Mouse (Mus musculus) spleen, adult 2 months (tissue): ENCODE measurements around the gene Washc1.

ENCODE experiments used
- CTCF ChIP-seq: fragments of 200-500 bp; IDR thresholded peaks from 2 replicates; pipeline ENCODE4 v1.5.1; 2011; ENCODE audit warnings: mild to moderate bottlenecking, inconsistent platforms; ENCODE audit not compliant: insufficient read depth, insufficient read length, insufficient replicate concordance; ENCODE audit errors: extremely low read depth
- POLR2A ChIP-seq: fragments of 200-500 bp; IDR thresholded peaks from 2 replicates; pipeline ENCODE4 v1.6.1; 2011; ENCODE audit warnings: low read depth, low read length, inconsistent platforms

DNA sequence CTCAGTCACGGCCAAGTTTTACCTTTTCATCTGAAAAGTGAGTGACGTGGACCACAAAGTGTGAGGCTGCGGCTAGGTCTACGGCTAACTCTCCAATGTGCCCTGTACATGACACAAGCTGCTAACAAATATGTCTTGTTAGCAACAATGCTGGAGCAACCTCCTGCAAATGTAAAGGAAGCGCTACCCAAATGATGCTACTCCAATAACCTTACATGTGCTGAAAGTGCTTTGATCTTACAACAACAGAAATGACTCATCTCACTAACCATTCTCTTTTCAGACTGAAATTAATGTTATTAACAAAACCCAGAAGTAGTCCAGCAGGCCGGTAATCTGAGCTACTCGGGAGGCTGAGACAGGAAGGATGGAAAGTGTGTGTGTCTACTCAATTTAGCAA lies 37.4 kb upstream of the Washc1 start:
- TF ChIP-seq CTCF (no peak), POLR2A (no peak)
